In genomic region chr17:31223835-31224234, GRCm38 (mm10) we compare ENCODE assay signal across 13 mouse cellular contexts. TPM values are rescaled to one million over a fixed set of nuclear protein-coding genes. Genes with fewer than 3 reads are reported as not detected.
A peak's percentile ranks its signal among the peaks of the same experiment; 100 is the strongest.
DNase-seq lines count a peak whose midpoint lies in the region; ATAC-seq and TF ChIP-seq lines count a peak whose summit lies in the region.
"Had no signal": no experiment of that assay in that cellular context is flagged by ENCODE, and none has a peak within 500 bp of the region (broad histone marks: within the 10 kb centered on the region; RNA-seq: fewer than 3 reads in every experiment).

No protein-coding gene starts in this region.

- TF ChIP-seq EP300 in lung, postnatal 0 days (IDR thresholded peaks at IDR 0.05), result no peak

- TF ChIP-seq CTCF in lung, postnatal 0 days (IDR thresholded peaks at IDR 0.05), result no peak

- H3K4me3 ChIP-seq in lung, postnatal 0 days (ENCODE audit: low read depth, low read length), result no peak overlapping the region
- H3K4me3 ChIP-seq: hindbrain, embryonic 10.5 days had no signal

- H3K4me1 ChIP-seq in lung, postnatal 0 days (ENCODE audit: insufficient read depth, low read depth, low read length), result no peaks in the 10 kb centered on the region; the same call in 1 of the 2 replicates

- no peaks in the 10 kb centered on the region for H3K36me3 ChIP-seq in lung, postnatal 0 days (ENCODE audit: insufficient read depth, low read length)
- H3K36me3 ChIP-seq: hindbrain, embryonic 10.5 days had no signal

- H3K27me3 ChIP-seq in lung, postnatal 0 days (replicated peaks; ENCODE audit: insufficient read depth, low read length), result no peaks in the 10 kb centered on the region

- DNase-seq in lung, postnatal 0 days (ENCODE audit: low spot score), result peak; percentile 22
- DNase-seq in lung, adult 18-20 months, result no peak
- DNase-seq in gastrocnemius, postnatal 14 days, result no peak
- DNase-seq in Muller cell, postnatal 12 days (ENCODE audit: inconsistent ontology term), result no peak
- no peak for DNase-seq in frontal cortex, postnatal 36 days (ENCODE audit: low spot score in 2 of 2)
- DNase-seq in adrenal gland, adult 18-20 months (ENCODE audit: low spot score in 2 of 2), result no peak
- DNase-seq: gastrocnemius, postnatal 36 days had no signal

- no peak overlapping the region for H3K9ac ChIP-seq in lung, postnatal 0 days (replicated peaks; ENCODE audit: low read depth)

- no peaks in the 10 kb centered on the region for H3K9me3 ChIP-seq in lung, postnatal 0 days (ENCODE audit: low read length)
- H3K9me3 ChIP-seq: hindbrain, embryonic 10.5 days had no signal

- no peak overlapping the region for H3K4me2 ChIP-seq in lung, postnatal 0 days (replicated peaks; ENCODE audit: low read depth, low read length)

- intact Hi-C loops in gastrocnemius, postnatal 14 days (cut with DNase I; ENCODE audit: low total_unique reads), result no loop called here

- peak; percentile 46 for ATAC-seq in lung, postnatal 0 days
- ATAC-seq in inflammation-experienced regulatory T-cells, adult 6 months, result peak; percentile 86
- peak; percentile 83 for ATAC-seq in megakaryocyte progenitor cell, adult 5-6 weeks (replicated peaks; ENCODE audit: poor library complexity)
- ATAC-seq: Patski had no signal

- WGBS in lung, postnatal 0 days, result 41% methylated on average over 7 of the region's 7 CpGs

- H3K27ac ChIP-seq in lung, postnatal 0 days (ENCODE audit: low read length), result no peak overlapping the region
- H3K27ac ChIP-seq: hindbrain, embryonic 10.5 days had no signal

RNA-seq across cellular contexts. Expression of gene Ubash3a, which starts 16.2 kb away (rescaled TPM):
- 0.11 and 0.38 TPM in 2 replicates for polyA plus RNA-seq in lung, postnatal 0 days (2015; fragmentation: Nextera tagmentation; extraction: Ambion mirVana)
- 100 to 1,000 TPM; 224 to 328 (median 255) TPM for polyA plus RNA-seq in inflammation-experienced regulatory T-cells, adult 6 months (2017; shearing (Covaris generic))
- total RNA-seq in megakaryocyte progenitor cell, adult 5-6 weeks (2015), result 29.7 and 33.6 TPM in 2 replicates
- total RNA-seq in megakaryocyte progenitor cell, adult 5-6 weeks (2017), result 36.7 and 41.7 TPM in 2 replicates
- total RNA-seq in gastrocnemius, postnatal 14 days (2021), result not detected
- total RNA-seq in adrenal gland, adult 18-20 months (2021), result under 1 TPM in 1 of 2 experiments, not detected in 1; 0.32 TPM

RNA-seq across cellular contexts. Expression of gene Tmprss3, which starts 25.1 kb away (rescaled TPM):
- not detected in 2 replicates for polyA plus RNA-seq in lung, postnatal 0 days (2015; fragmentation: Nextera tagmentation; extraction: Ambion mirVana)
- 1 to 10 TPM; 1.3 to 5.3 (median 4.6) TPM for polyA plus RNA-seq in inflammation-experienced regulatory T-cells, adult 6 months (2017; shearing (Covaris generic))
- total RNA-seq in megakaryocyte progenitor cell, adult 5-6 weeks (2015), result 5.6 and 7.6 TPM in 2 replicates
- total RNA-seq in megakaryocyte progenitor cell, adult 5-6 weeks (2017), result 2.4 and 2.9 TPM in 2 replicates
- not detected for total RNA-seq in gastrocnemius, postnatal 14 days (2021)
- not detected for total RNA-seq in adrenal gland, adult 18-20 months (2021)
- total RNA-seq: gastrocnemius, postnatal 36 days had no signal
- polyA plus RNA-seq: hindbrain, embryonic 10.5 days; neural tube, embryonic 14.5 days; Patski had no signal

RNA-seq across cellular contexts. Expression of gene Rsph1, which starts 53.3 kb away (rescaled TPM):
- polyA plus RNA-seq in lung, postnatal 0 days (2015; fragmentation: Nextera tagmentation; extraction: Ambion mirVana), result 21.4 and 25.2 TPM in 2 replicates
- polyA plus RNA-seq in inflammation-experienced regulatory T-cells, adult 6 months (2017; shearing (Covaris generic)), result 1 to 10 TPM in 2 of 3 experiments, under 1 TPM in 1; 0.55 to 4.8 (median 1.3) TPM
- 0.72 and 1.4 TPM in 2 replicates for total RNA-seq in megakaryocyte progenitor cell, adult 5-6 weeks (2015)
- total RNA-seq in megakaryocyte progenitor cell, adult 5-6 weeks (2017), result 1.8 and 3.0 TPM in 2 replicates
- total RNA-seq in gastrocnemius, postnatal 14 days (2021), result 10 to 100 TPM; 10.0 to 12.5 TPM
- 1 to 10 TPM; 5.7 to 7.2 TPM for total RNA-seq in adrenal gland, adult 18-20 months (2021)

RNA-seq across cellular contexts. Expression of gene Tff1, which starts 58.8 kb away (rescaled TPM):
- polyA plus RNA-seq in lung, postnatal 0 days (2015; fragmentation: Nextera tagmentation; extraction: Ambion mirVana), result not detected in 2 replicates
- polyA plus RNA-seq in inflammation-experienced regulatory T-cells, adult 6 months (2017; shearing (Covaris generic)), result under 1 TPM in 1 of 3 experiments, not detected in 2; 0.70 TPM
- total RNA-seq in megakaryocyte progenitor cell, adult 5-6 weeks (2015), result not detected in 2 replicates
- total RNA-seq in megakaryocyte progenitor cell, adult 5-6 weeks (2017), result not detected in 2 replicates
- total RNA-seq in gastrocnemius, postnatal 14 days (2021), result not detected
- total RNA-seq in adrenal gland, adult 18-20 months (2021), result not detected
- total RNA-seq: gastrocnemius, postnatal 36 days had no signal
- polyA plus RNA-seq: hindbrain, embryonic 10.5 days; limb, embryonic 14.5 days; neural tube, embryonic 14.5 days; Patski had no signal

Comparison
In these comparisons a context has a peak if more than half of its experiments do, and no peak if none do; other contexts are left out.
1. RNA of gene Ubash3a, which starts 16.2 kb away (total RNA-seq): 29.7 to 41.7 TPM in megakaryocyte progenitor cell, adult 5-6 weeks; 0.32 TPM in adrenal gland, adult 18-20 months and not detected in gastrocnemius, postnatal 14 days; every median in the first group is over 10 times any median in the second.
2. Peak in every context shown above with its lines, with median percentiles within 50 percentile points of each other: ATAC-seq.